ENCODE assay signal across 8 mouse cellular contexts in genomic region chr7:102267113-102267579, GRCm38 (mm10). TPM values are rescaled to one million over a fixed set of nuclear protein-coding genes. Genes with fewer than 3 reads are reported as not detected.
DNase-seq lines count a peak whose midpoint lies in the region; ATAC-seq and TF ChIP-seq lines count a peak whose summit lies in the region.

No protein-coding gene starts in this region.

- intact Hi-C loops in heart, postnatal 10 days (cut with DNase I), result loop anchor here (1.0 kb wide), 2 partner anchors 71 to 150 kb away; no protein-coding TSS in a partner anchor

- peak overlapping the region; percentile 77 for H3K4me3 ChIP-seq in forebrain, embryonic 13.5 days
- peak overlapping the region; percentile 90 for H3K4me3 ChIP-seq in liver, embryonic 16.5 days (ENCODE audit: low read depth, low read length)
- peak overlapping the region; percentile 87 for H3K4me3 ChIP-seq in neural tube, embryonic 12.5 days
- H3K4me3 ChIP-seq in stomach, postnatal 0 days (ENCODE audit: low read depth, low read length), result peak overlapping the region; percentile 79

- H3K4me2 ChIP-seq in forebrain, embryonic 13.5 days, result peak overlapping the region; percentile 98
- H3K4me2 ChIP-seq in liver, embryonic 16.5 days (ENCODE audit: low read depth, low read length), result peak overlapping the region; percentile 92
- H3K4me2 ChIP-seq in neural tube, embryonic 12.5 days (replicated peaks), result peak overlapping the region; percentile 99
- H3K4me2 ChIP-seq in stomach, postnatal 0 days (replicated peaks; ENCODE audit: low read depth), result peak overlapping the region; percentile 84

- ATAC-seq in cerebellum, adult (ENCODE audit: insufficient number of reproducible peaks, low FRiP score, low TSS enrichment), result peak; percentile 89
- peak; percentile 94 for ATAC-seq in forebrain, embryonic 13.5 days
- ATAC-seq in liver, embryonic 16.5 days (ENCODE audit: low read depth), result peak; percentile 81
- ATAC-seq in neural tube, embryonic 12.5 days (ENCODE audit: low FRiP score, low read depth), result peak; percentile 90
- ATAC-seq in stomach, postnatal 0 days (ENCODE audit: low FRiP score, low TSS enrichment), result peak; percentile 94

- H3K9me3 ChIP-seq in forebrain, embryonic 13.5 days (replicated peaks), result no peaks in the 10 kb centered on the region
- H3K9me3 ChIP-seq in liver, embryonic 16.5 days (replicated peaks; ENCODE audit: control insufficient read depth, low read length), result no peaks in the 10 kb centered on the region
- no peaks in the 10 kb centered on the region for H3K9me3 ChIP-seq in neural tube, embryonic 12.5 days
- H3K9me3 ChIP-seq in stomach, postnatal 0 days (ENCODE audit: control insufficient read depth, low read length), result no peaks in the 10 kb centered on the region

- H3K27ac ChIP-seq in forebrain, embryonic 13.5 days, result no peak overlapping the region
- peak overlapping the region; percentile 94 for H3K27ac ChIP-seq in liver, embryonic 16.5 days (ENCODE audit: low read length)
- no peak overlapping the region for H3K27ac ChIP-seq in neural tube, embryonic 12.5 days
- peak overlapping the region; percentile 86 for H3K27ac ChIP-seq in stomach, postnatal 0 days (replicated peaks)

- peaks cover 3% of the 10 kb centered on the region; the same call in 1 of the 2 replicates for H3K27me3 ChIP-seq in forebrain, embryonic 13.5 days
- no peaks in the 10 kb centered on the region for H3K27me3 ChIP-seq in liver, embryonic 16.5 days (ENCODE audit: control insufficient read depth, insufficient read depth, low read depth, low read length)
- peaks cover 11% of the 10 kb centered on the region for H3K27me3 ChIP-seq in neural tube, embryonic 12.5 days (replicated peaks)
- no peaks in the 10 kb centered on the region for H3K27me3 ChIP-seq in stomach, postnatal 0 days (ENCODE audit: control insufficient read depth, insufficient read depth, low read length)

- H3K9ac ChIP-seq in forebrain, embryonic 13.5 days, result peak overlapping the region; percentile 78
- peak overlapping the region; percentile 87 for H3K9ac ChIP-seq in liver, embryonic 16.5 days (ENCODE audit: low read depth, low read length)
- H3K9ac ChIP-seq in neural tube, embryonic 12.5 days, result peak overlapping the region; percentile 65
- peak overlapping the region; percentile 78 for H3K9ac ChIP-seq in stomach, postnatal 0 days (ENCODE audit: low read length)

- DNase-seq in ES-CJ7 (ENCODE audit: low read depth, low spot score), result peak; percentile 92
- DNase-seq in heart, postnatal 10 days, result peak; percentile 96 to 98
- DNase-seq in large intestine, adult 2 months (ENCODE audit: low read depth, low spot score), result peak; percentile 75
- peak; percentile 95 for DNase-seq in stomach, postnatal 0 days (ENCODE audit: low spot score)

- H3K36me3 ChIP-seq in forebrain, embryonic 13.5 days (ENCODE audit: poor library complexity, severe bottlenecking), result no peaks in the 10 kb centered on the region
- no peaks in the 10 kb centered on the region for H3K36me3 ChIP-seq in liver, embryonic 16.5 days (ENCODE audit: control insufficient read depth, insufficient read depth)
- no peaks in the 10 kb centered on the region for H3K36me3 ChIP-seq in neural tube, embryonic 12.5 days
- H3K36me3 ChIP-seq in stomach, postnatal 0 days (ENCODE audit: control insufficient read depth, insufficient read depth, low read length), result no peaks in the 10 kb centered on the region

- peak; percentile 32 for TF ChIP-seq EP300 in stomach, postnatal 0 days (optimal IDR thresholded peaks at IDR 0.05)

- peaks cover 8% of the 10 kb centered on the region for H3K4me1 ChIP-seq in forebrain, embryonic 13.5 days
- H3K4me1 ChIP-seq in liver, embryonic 16.5 days (ENCODE audit: control insufficient read depth, low read depth, low read length), result peaks cover 39% of the 10 kb centered on the region
- H3K4me1 ChIP-seq in neural tube, embryonic 12.5 days, result peaks cover 6% of the 10 kb centered on the region; the same call in 1 of the 2 replicates
- 0 out of 2 replicates have a peak, but pooled peaks cover 4% of the 10 kb centered on the region for H3K4me1 ChIP-seq in stomach, postnatal 0 days (replicated peaks; ENCODE audit: control insufficient read depth, insufficient read depth)

- TF ChIP-seq CTCF in stomach, postnatal 0 days (IDR thresholded peaks at IDR 0.05; ENCODE audit: low read depth), result peak; percentile 95

- under 1% methylated on average over 34 of the region's 34 CpGs for WGBS in forebrain, embryonic 13.5 days
- under 1% methylated on average over 34 of the region's 34 CpGs for WGBS in large intestine, adult 2 months
- WGBS in liver, embryonic 16.5 days (ENCODE audit: insufficient replicate concordance), result under 1% methylated on average over 34 of the region's 34 CpGs
- WGBS in neural tube, embryonic 12.5 days, result under 1% methylated on average over 34 of the region's 34 CpGs
- under 1% methylated on average over 34 of the region's 34 CpGs for WGBS in stomach, postnatal 0 days

RNA-seq across cellular contexts. Expression of gene Stim1, which starts 0.5 kb away (rescaled TPM):
- polyA plus RNA-seq in forebrain, embryonic 13.5 days (2015; fragmentation: Nextera tagmentation; extraction: Ambion mirVana), result 8.2 and 8.3 TPM in 2 replicates
- total RNA-seq in heart, postnatal 10 days (2021), result 10 to 100 TPM; 23.4 to 30.7 TPM
- polyA plus RNA-seq in large intestine, adult 2 months (2012; rRNA removed), result 21.6 and 25.3 TPM in 2 replicates
- polyA plus RNA-seq in liver, embryonic 16.5 days (2015; fragmentation: Nextera tagmentation; extraction: Ambion mirVana), result 15.8 and 16.2 TPM in 2 replicates
- polyA plus RNA-seq in neural tube, embryonic 12.5 days (2016; fragmentation: Nextera tagmentation; extraction: Ambion mirVana), result 10.5 and 13.6 TPM in 2 replicates
- 26.4 and 29.5 TPM in 2 replicates for polyA plus RNA-seq in stomach, postnatal 0 days (2015; fragmentation: Nextera tagmentation; extraction: Ambion mirVana)

RNA-seq across cellular contexts. Expression of gene Rhog, which starts 11.3 kb away (rescaled TPM):
- polyA plus RNA-seq in forebrain, embryonic 13.5 days (2015; fragmentation: Nextera tagmentation; extraction: Ambion mirVana), result 18.4 and 20.2 TPM in 2 replicates
- total RNA-seq in heart, postnatal 10 days (2021), result 10 to 100 TPM; 40.8 to 42.2 TPM
- 104 and 114 TPM in 2 replicates for polyA plus RNA-seq in large intestine, adult 2 months (2012; rRNA removed)
- 49.5 and 56.3 TPM in 2 replicates for polyA plus RNA-seq in liver, embryonic 16.5 days (2015; fragmentation: Nextera tagmentation; extraction: Ambion mirVana)
- polyA plus RNA-seq in neural tube, embryonic 12.5 days (2016; fragmentation: Nextera tagmentation; extraction: Ambion mirVana), result 28.2 and 28.3 TPM in 2 replicates
- polyA plus RNA-seq in stomach, postnatal 0 days (2015; fragmentation: Nextera tagmentation; extraction: Ambion mirVana), result 52.1 and 53.1 TPM in 2 replicates

RNA-seq across cellular contexts. Expression of gene Pgap2, which starts 57.1 kb away (rescaled TPM):
- 50.6 and 52.4 TPM in 2 replicates for polyA plus RNA-seq in forebrain, embryonic 13.5 days (2015; fragmentation: Nextera tagmentation; extraction: Ambion mirVana)
- total RNA-seq in heart, postnatal 10 days (2021), result 10 to 100 TPM; 55.2 to 58.0 TPM
- polyA plus RNA-seq in large intestine, adult 2 months (2012; rRNA removed), result 48.3 and 64.8 TPM in 2 replicates
- polyA plus RNA-seq in liver, embryonic 16.5 days (2015; fragmentation: Nextera tagmentation; extraction: Ambion mirVana), result 24.8 and 25.2 TPM in 2 replicates
- 45.7 and 46.1 TPM in 2 replicates for polyA plus RNA-seq in neural tube, embryonic 12.5 days (2016; fragmentation: Nextera tagmentation; extraction: Ambion mirVana)
- 88.2 and 89.6 TPM in 2 replicates for polyA plus RNA-seq in stomach, postnatal 0 days (2015; fragmentation: Nextera tagmentation; extraction: Ambion mirVana)

RNA-seq across cellular contexts. Expression of gene Nup98, which starts 57.2 kb away (rescaled TPM):
- 27.2 and 30.0 TPM in 2 replicates for polyA plus RNA-seq in forebrain, embryonic 13.5 days (2015; fragmentation: Nextera tagmentation; extraction: Ambion mirVana)
- total RNA-seq in heart, postnatal 10 days (2021), result 10 to 100 TPM; 39.9 to 40.5 TPM
- polyA plus RNA-seq in large intestine, adult 2 months (2012; rRNA removed), result 11.7 and 15.5 TPM in 2 replicates
- 14.0 and 14.5 TPM in 2 replicates for polyA plus RNA-seq in liver, embryonic 16.5 days (2015; fragmentation: Nextera tagmentation; extraction: Ambion mirVana)
- polyA plus RNA-seq in neural tube, embryonic 12.5 days (2016; fragmentation: Nextera tagmentation; extraction: Ambion mirVana), result 33.1 and 34.8 TPM in 2 replicates
- 12.1 and 12.3 TPM in 2 replicates for polyA plus RNA-seq in stomach, postnatal 0 days (2015; fragmentation: Nextera tagmentation; extraction: Ambion mirVana)

Comparison
In these comparisons a context has a peak if more than half of its experiments do, and no peak if none do; other contexts are left out.
1. H3K27ac ChIP-seq: peak in liver, embryonic 16.5 days (single experiment) and stomach, postnatal 0 days (single experiment); none in forebrain, embryonic 13.5 days (single experiment) and neural tube, embryonic 12.5 days (single experiment).
2. Peak in every context shown above with its lines, with median percentiles within 50 percentile points of each other: DNase-seq, ATAC-seq, H3K4me2 ChIP-seq, H3K4me3 ChIP-seq and H3K9ac ChIP-seq.